Mouse (Mus musculus): ENCODE results near the gene Slc16a13. TPM values are rescaled to one million over a fixed set of nuclear protein-coding genes. Genes with fewer than 3 reads are reported as not detected.

Slc16a13 gene
- polyA plus RNA-seq, 1 experiment, result 6.1 TPM

- Histone ChIP-seq H3K27me3 (ENCODE audit: control insufficient read depth, insufficient read depth, low read length) (peaks cover 6% of the 10 kb centered on the region; the same call in 1 of the 2 replicates), H3K4me3 (ENCODE audit: control insufficient read depth, insufficient read depth, low read length) (no peak overlapping the region), H3K27ac (ENCODE audit: control insufficient read depth, insufficient read depth, low read length) (no peak overlapping the region), H3K4me1 (replicated peaks; ENCODE audit: control insufficient read depth, insufficient read depth, low read length) (peaks cover 25% of the 10 kb centered on the region), H3K36me3 (ENCODE audit: control insufficient read depth, insufficient read depth, low read length) (no peaks in the 10 kb centered on the region)
- TF ChIP-seq POLR2A (IDR thresholded peaks at IDR 0.05; ENCODE audit: control insufficient read depth, extremely low read depth, insufficient read depth, low read length, poor library complexity), result no peak
- TF ChIP-seq CTCF (IDR thresholded peaks at IDR 0.05; ENCODE audit: borderline replicate concordance, control insufficient read depth, extremely low read depth, insufficient read depth, low read length, poor library complexity), result no peak
- no peak for DNase-seq
- WGBS, result 84% methylated on average over 8 of the region's 8 CpGs
Observed at GRCm38 (mm10) chr11:70233016-70233415, 12.2 kb upstream of the Slc16a13 start.

- no peaks in the 10 kb centered on the region for H3K36me3 ChIP-seq (ENCODE audit: control insufficient read depth, insufficient read depth, low read length)
- no peak for DNase-seq
- H3K27ac ChIP-seq (ENCODE audit: control insufficient read depth, insufficient read depth, low read length), result no peak overlapping the region
- H3K4me3 ChIP-seq (ENCODE audit: control insufficient read depth, insufficient read depth, low read length), result no peak overlapping the region
- H3K4me1 ChIP-seq (replicated peaks; ENCODE audit: control insufficient read depth, insufficient read depth, low read length), result peaks cover 25% of the 10 kb centered on the region
- TF ChIP-seq POLR2A (IDR thresholded peaks at IDR 0.05; ENCODE audit: control insufficient read depth, extremely low read depth, insufficient read depth, low read length, poor library complexity) (no peak), CTCF (IDR thresholded peaks at IDR 0.05; ENCODE audit: borderline replicate concordance, control insufficient read depth, extremely low read depth, insufficient read depth, low read length, poor library complexity) (no peak)
- H3K27me3 ChIP-seq (ENCODE audit: control insufficient read depth, insufficient read depth, low read length), result peaks cover 6% of the 10 kb centered on the region; the same call in 1 of the 2 replicates
- WGBS, result 67% methylated on average over 9 of the region's 10 CpGs
Observed at GRCm38 (mm10) chr11:70232546-70232945, 11.7 kb upstream of the Slc16a13 start.

- no peak for TF ChIP-seq POLR2A (IDR thresholded peaks at IDR 0.05; ENCODE audit: control insufficient read depth, extremely low read depth, insufficient read depth, low read length, poor library complexity)
- peak; percentile 93 for TF ChIP-seq CTCF (IDR thresholded peaks at IDR 0.05; ENCODE audit: borderline replicate concordance, control insufficient read depth, extremely low read depth, insufficient read depth, low read length, poor library complexity)
- peaks cover 19% of the 10 kb centered on the region for H3K4me1 ChIP-seq (replicated peaks; ENCODE audit: control insufficient read depth, insufficient read depth, low read length)
- peak; percentile 82 for DNase-seq
- H3K27ac ChIP-seq (ENCODE audit: control insufficient read depth, insufficient read depth, low read length), result no peak overlapping the region
- under 1% methylated on average over 32 of the region's 32 CpGs for WGBS
- no peak overlapping the region for H3K4me3 ChIP-seq (ENCODE audit: control insufficient read depth, insufficient read depth, low read length)
- no peaks in the 10 kb centered on the region for H3K36me3 ChIP-seq (ENCODE audit: control insufficient read depth, insufficient read depth, low read length)
- H3K27me3 ChIP-seq (ENCODE audit: control insufficient read depth, insufficient read depth, low read length), result peaks cover 6% of the 10 kb centered on the region; the same call in 1 of the 2 replicates
Observed at GRCm38 (mm10) chr11:70230239-70230727, 9.4 kb upstream of the Slc16a13 start.

- no peak for DNase-seq
- Histone ChIP-seq H3K27ac (ENCODE audit: control insufficient read depth, insufficient read depth, low read length) (no peak within 1 kb of the TSS), H3K36me3 (ENCODE audit: control insufficient read depth, insufficient read depth, low read length) (no peaks in the 10 kb centered on the region), H3K4me3 (ENCODE audit: control insufficient read depth, insufficient read depth, low read length) (0 out of 2 replicates have a peak within 1 kb of the TSS, but pooled peaks have one; percentile 7), H3K4me1 (replicated peaks; ENCODE audit: control insufficient read depth, insufficient read depth, low read length) (peaks cover 19% of the 10 kb centered on the region), H3K27me3 (ENCODE audit: control insufficient read depth, insufficient read depth, low read length) (peaks cover 6% of the 10 kb centered on the region; the same call in 1 of the 2 replicates)
- TF ChIP-seq CTCF (IDR thresholded peaks at IDR 0.05; ENCODE audit: borderline replicate concordance, control insufficient read depth, extremely low read depth, insufficient read depth, low read length, poor library complexity) (no peak), POLR2A (IDR thresholded peaks at IDR 0.05; ENCODE audit: control insufficient read depth, extremely low read depth, insufficient read depth, low read length, poor library complexity) (no peak)
- 5% methylated on average over 39 of the region's 39 CpGs for WGBS
Observed at GRCm38 (mm10) chr11:70229260-70230010, 8.6 kb upstream of the Slc16a13 start, which contains the start of gene Bcl6b. TSS of gene Bcl6b (minus strand) at chr11:70229798.

GRCm38 (mm10) chr11:70228828-70229227, 8.0 kb upstream of the Slc16a13 start:
- no peak for TF ChIP-seq CTCF (IDR thresholded peaks at IDR 0.05; ENCODE audit: borderline replicate concordance, control insufficient read depth, extremely low read depth, insufficient read depth, low read length, poor library complexity)
- TF ChIP-seq POLR2A (IDR thresholded peaks at IDR 0.05; ENCODE audit: control insufficient read depth, extremely low read depth, insufficient read depth, low read length, poor library complexity), result no peak
- Histone ChIP-seq H3K4me1 (replicated peaks; ENCODE audit: control insufficient read depth, insufficient read depth, low read length) (peaks cover 22% of the 10 kb centered on the region), H3K4me3 (ENCODE audit: control insufficient read depth, insufficient read depth, low read length) (no peak overlapping the region), H3K36me3 (ENCODE audit: control insufficient read depth, insufficient read depth, low read length) (no peaks in the 10 kb centered on the region), H3K27me3 (ENCODE audit: control insufficient read depth, insufficient read depth, low read length) (peaks cover 6% of the 10 kb centered on the region; the same call in 1 of the 2 replicates), H3K27ac (ENCODE audit: control insufficient read depth, insufficient read depth, low read length) (no peak overlapping the region)
- WGBS, result 1% methylated on average over 19 of the region's 19 CpGs
- DNase-seq, result peak; percentile 80

- Histone ChIP-seq H3K27ac (ENCODE audit: control insufficient read depth, insufficient read depth, low read length) (no peak overlapping the region), H3K27me3 (ENCODE audit: control insufficient read depth, insufficient read depth, low read length) (peaks cover 6% of the 10 kb centered on the region; the same call in 1 of the 2 replicates), H3K4me1 (replicated peaks; ENCODE audit: control insufficient read depth, insufficient read depth, low read length) (peaks cover 27% of the 10 kb centered on the region), H3K36me3 (ENCODE audit: control insufficient read depth, insufficient read depth, low read length) (no peaks in the 10 kb centered on the region), H3K4me3 (ENCODE audit: control insufficient read depth, insufficient read depth, low read length) (no peak overlapping the region)
- WGBS, result 96% methylated on average over 4 of the region's 4 CpGs
- no peak for DNase-seq
- TF ChIP-seq CTCF (IDR thresholded peaks at IDR 0.05; ENCODE audit: borderline replicate concordance, control insufficient read depth, extremely low read depth, insufficient read depth, low read length, poor library complexity), result no peak
- TF ChIP-seq POLR2A (IDR thresholded peaks at IDR 0.05; ENCODE audit: control insufficient read depth, extremely low read depth, insufficient read depth, low read length, poor library complexity), result no peak
Observed at GRCm38 (mm10) chr11:70227661-70228245, 6.9 kb upstream of the Slc16a13 start.

Measured in thymus, adult 2 months (tissue).